7 mouse cellular contexts compared by ENCODE assay signal in the genomic region with DNA sequence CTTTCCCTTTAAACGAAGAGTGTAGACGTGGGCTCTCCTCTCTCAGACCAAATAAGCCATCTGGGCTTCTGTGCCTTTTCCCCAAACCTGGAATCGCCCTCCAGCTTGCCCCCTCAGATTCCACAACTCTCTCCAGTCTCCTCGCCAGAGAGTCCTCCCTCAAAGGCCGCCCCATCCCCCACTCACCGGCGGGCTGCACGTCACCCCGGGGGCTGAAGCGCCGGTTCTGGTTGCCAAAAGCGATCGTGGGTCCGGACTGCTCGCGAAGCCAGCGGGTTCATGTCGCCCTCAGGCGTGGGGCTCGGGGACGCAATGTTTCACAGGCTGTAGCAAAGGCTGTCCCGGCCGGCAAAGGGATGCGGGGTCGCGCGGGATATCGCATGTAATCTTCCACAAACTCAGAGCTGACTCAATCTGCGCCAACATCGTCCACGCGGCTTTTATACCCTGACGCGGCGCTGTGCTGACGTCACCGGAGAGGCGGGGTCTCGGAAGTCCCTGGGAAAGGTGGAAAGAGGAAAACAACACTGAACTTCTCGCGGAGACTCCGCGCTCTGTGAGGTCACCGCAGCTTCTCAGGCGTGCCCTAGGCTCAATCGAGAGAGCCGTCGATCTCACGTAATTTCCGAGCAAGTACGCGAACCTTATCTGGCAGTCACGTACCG. TPM values are rescaled to one million over a fixed set of nuclear protein-coding genes. Genes with fewer than 3 reads are reported as not detected.
DNase-seq lines count a peak whose midpoint lies in the region; ATAC-seq lines count a peak whose summit lies in the region.

A gene (minus strand): TSS at position 460 of the 665 bp plus-strand sequence.
A gene (plus strand): TSS at position 522 of the 665 bp plus-strand sequence.

- H3K36me3 ChIP-seq in intestine, embryonic 15.5 days = no peaks in the 10 kb centered on the region
- peaks cover 11% of the 10 kb centered on the region for H3K36me3 ChIP-seq in midbrain, embryonic 10.5 days

- H3K4me1 ChIP-seq in intestine, embryonic 15.5 days (replicated peaks) = peaks cover 30% of the 10 kb centered on the region
- peaks cover 53% of the 10 kb centered on the region for H3K4me1 ChIP-seq in midbrain, embryonic 10.5 days

- H3K27me3 ChIP-seq in intestine, embryonic 15.5 days (replicated peaks) = no peaks in the 10 kb centered on the region
- H3K27me3 ChIP-seq in midbrain, embryonic 10.5 days (ENCODE audit: low read depth, poor library complexity, severe bottlenecking) = peaks cover 6% of the 10 kb centered on the region; the same call in 1 of the 2 replicates

- H3K27ac ChIP-seq in intestine, embryonic 15.5 days = peak within 1 kb of the TSS; percentile 91
- H3K27ac ChIP-seq in midbrain, embryonic 10.5 days (replicated peaks) = peak within 1 kb of the TSS; percentile 90

- peak within 1 kb of the TSS; percentile 84 for H3K9ac ChIP-seq in intestine, embryonic 15.5 days

- peak within 1 kb of the TSS; percentile 72 for H3K4me3 ChIP-seq in intestine, embryonic 15.5 days (replicated peaks)
- H3K4me3 ChIP-seq in midbrain, embryonic 10.5 days = peak within 1 kb of the TSS; percentile 83

- intact Hi-C loops in gastrocnemius, postnatal 36 days (cut with DNase I) = no loop called here
- intact Hi-C loops in left cerebral cortex, postnatal 25 days (cut with DNase I) = no loop called here

- under 1% methylated on average over 54 of the region's 54 CpGs for WGBS in intestine, embryonic 15.5 days
- under 1% methylated on average over 54 of the region's 54 CpGs for WGBS in midbrain, embryonic 10.5 days

- DNase-seq in adrenal gland, adult 18-20 months (ENCODE audit: low spot score in 2 of 2) = peak; percentile 98
- DNase-seq in embryo, embryonic 11 days = peak; percentile 94
- peak; percentile 92 to 99 for DNase-seq in gastrocnemius, postnatal 36 days
- DNase-seq in left cerebral cortex, postnatal 25 days (ENCODE audit: low spot score in 2 of 2) = peak; percentile 94 to 95
- peak; percentile 94 for DNase-seq in midbrain, embryonic 10.5 days (ENCODE audit: low spot score)
- peak; percentile 93 for DNase-seq in right cerebral cortex, postnatal 4 days

- H3K4me2 ChIP-seq in intestine, embryonic 15.5 days (replicated peaks) = peak within 1 kb of the TSS; percentile 83

- H3K9me3 ChIP-seq in intestine, embryonic 15.5 days = no peaks in the 10 kb centered on the region
- no peaks in the 10 kb centered on the region for H3K9me3 ChIP-seq in midbrain, embryonic 10.5 days (replicated peaks)

- ATAC-seq in intestine, embryonic 15.5 days = peak; percentile 87

RNA-seq across cellular contexts. Expression of the first gene that starts in this region (rescaled TPM):
- total RNA-seq in adrenal gland, adult 18-20 months (2021) = 10 to 100 TPM; 47.1 to 48.6 TPM
- total RNA-seq in gastrocnemius, postnatal 36 days (2021) = 10 to 100 TPM; 22.9 to 25.3 TPM
- 16.5 and 17.0 TPM in 2 replicates for polyA plus RNA-seq in intestine, embryonic 15.5 days (2015; fragmentation: Nextera tagmentation; extraction: Ambion mirVana)
- total RNA-seq in left cerebral cortex, postnatal 25 days (2021) = 10 to 100 TPM; 22.0 to 22.2 TPM
- 15.0 and 18.6 TPM in 2 replicates for polyA plus RNA-seq in midbrain, embryonic 10.5 days (2016; fragmentation: Nextera tagmentation; extraction: Ambion mirVana)

RNA-seq across cellular contexts. Expression of the second gene that starts in this region (rescaled TPM):
- total RNA-seq in adrenal gland, adult 18-20 months (2021) = 1 to 10 TPM; 2.5 to 2.7 TPM
- 1 to 10 TPM; 3.0 to 4.8 TPM for total RNA-seq in gastrocnemius, postnatal 36 days (2021)
- polyA plus RNA-seq in intestine, embryonic 15.5 days (2015; fragmentation: Nextera tagmentation; extraction: Ambion mirVana) = 0.83 and 1.5 TPM in 2 replicates
- 1 to 10 TPM; 1.2 to 2.7 TPM for total RNA-seq in left cerebral cortex, postnatal 25 days (2021)
- 0.78 and 1.1 TPM in 2 replicates for polyA plus RNA-seq in midbrain, embryonic 10.5 days (2016; fragmentation: Nextera tagmentation; extraction: Ambion mirVana)

Comparison
In these comparisons a context has a peak if more than half of its experiments do, and no peak if none do; other contexts are left out.
1. Peak in every context shown above with its lines: DNase-seq, ATAC-seq, H3K4me3 ChIP-seq and H3K27ac ChIP-seq.